Mouse (Mus musculus) limb, embryonic 10.5 days (tissue): ENCODE measurements at regions not wholly inside any gene's neighbourhood (a gene's known extent, or its start where the extent isn't known, plus 50 kb on each side); places are given as distances from the start of the nearest gene placed in this dataset.

ENCODE experiments used
- DNase-seq: peaks from one replicate; pipeline ENCODE4 v3.0.0-alpha.2; 2017; ENCODE audit warnings: low spot score
- H3K27ac ChIP-seq: fragments of 300-500 bp; sonication (generic); 2 replicates; pipeline ENCODE4 v1.5.1; 2016; ENCODE audit warnings: mild to moderate bottlenecking
- H3K27me3 ChIP-seq: fragments of 300-500 bp; sonication (generic); 2 replicates; pipeline ENCODE4 v1.6.1; 2016; ENCODE audit warnings: low read depth, mild to moderate bottlenecking; ENCODE audit not compliant: poor library complexity, severe bottlenecking
- H3K36me3 ChIP-seq: fragments of 300-500 bp; sonication (generic); 2 replicates; pipeline ENCODE4 v1.6.1; 2016; ENCODE audit warnings: mild to moderate bottlenecking, moderate library complexity
- H3K4me1 ChIP-seq: fragments of 300-500 bp; sonication (generic); 2 replicates; pipeline ENCODE4 v1.6.1; 2016
- H3K4me3 ChIP-seq: fragments of 300-500 bp; sonication (generic); 2 replicates; pipeline ENCODE4 v1.5.1; 2016; ENCODE audit warnings: mild to moderate bottlenecking, moderate library complexity
- H3K9me3 ChIP-seq: fragments of 300-500 bp; sonication (generic); replicated peaks from 2 replicates; pipeline ENCODE4 v1.6.1; 2016; ENCODE audit warnings: mild to moderate bottlenecking
- WGBS: fragments of 180-500 bp; shearing (Covaris S2); methylation state at CpG from one replicate; pipeline ENCODE4 v1.1.7; 2016; 5-methylcytosine and 5-hydroxymethylcytosine counted together

GRCm38 (mm10) chr8:97477098-97477457 is 1588.7 kb upstream of the Got2 start:
- no peak for DNase-seq
- Histone ChIP-seq H3K4me3 (no peak overlapping the region), H3K36me3 (no peaks in the 10 kb centered on the region), H3K27me3 (no peaks in the 10 kb centered on the region), H3K4me1 (no peaks in the 10 kb centered on the region), H3K27ac (no peak overlapping the region), H3K9me3 (no peaks in the 10 kb centered on the region)
- 66% methylated on average over 2 of the region's 2 CpGs for WGBS

- no peaks in the 10 kb centered on the region for H3K9me3 ChIP-seq
- DNase-seq = no peak
- 84% methylated on average over 7 of the region's 7 CpGs for WGBS
- H3K4me3 ChIP-seq = no peak overlapping the region
- no peak overlapping the region for H3K27ac ChIP-seq
- no peaks in the 10 kb centered on the region for H3K36me3 ChIP-seq
- H3K4me1 ChIP-seq = no peaks in the 10 kb centered on the region
- no peaks in the 10 kb centered on the region for H3K27me3 ChIP-seq
Observed at GRCm38 (mm10) chr8:97476430-97477097, 1588.2 kb upstream of the Got2 start.

- WGBS = 88% methylated on average over 3 of the region's 3 CpGs
- no peak for DNase-seq
- H3K27ac ChIP-seq = no peak overlapping the region
- no peak overlapping the region for H3K4me3 ChIP-seq
- H3K9me3 ChIP-seq = no peaks in the 10 kb centered on the region
- no peaks in the 10 kb centered on the region for H3K4me1 ChIP-seq
- H3K36me3 ChIP-seq = no peaks in the 10 kb centered on the region
- H3K27me3 ChIP-seq = no peaks in the 10 kb centered on the region
Observed at GRCm38 (mm10) chr8:97473326-97473725, 1585.0 kb upstream of the Got2 start.

- Histone ChIP-seq H3K27me3 (no peaks in the 10 kb centered on the region), H3K4me3 (no peak overlapping the region), H3K27ac (no peak overlapping the region), H3K36me3 (no peaks in the 10 kb centered on the region), H3K9me3 (no peaks in the 10 kb centered on the region), H3K4me1 (no peaks in the 10 kb centered on the region)
- DNase-seq = no peak
Observed at GRCm38 (mm10) chr8:97461478-97461877, 1573.1 kb upstream of the Got2 start.

- no peaks in the 10 kb centered on the region for H3K9me3 ChIP-seq
- WGBS = 94% methylated on average over 8 of the region's 8 CpGs
- H3K4me3 ChIP-seq = no peak overlapping the region
- no peaks in the 10 kb centered on the region for H3K27me3 ChIP-seq
- H3K4me1 ChIP-seq = no peaks in the 10 kb centered on the region
- DNase-seq = no peak
- H3K36me3 ChIP-seq = no peaks in the 10 kb centered on the region
- no peak overlapping the region for H3K27ac ChIP-seq
Observed at GRCm38 (mm10) chr8:97447696-97448095, 1559.3 kb upstream of the Got2 start.

- DNase-seq = no peak
- 22% methylated on average over 1 of the region's 1 CpGs for WGBS
Observed at GRCm38 (mm10) chr8:97441483-97441882, 1553.1 kb upstream of the Got2 start.

GRCm38 (mm10) chr8:97433584-97433983 is 1545.2 kb upstream of the Got2 start:
- 87% methylated on average over 5 of the region's 5 CpGs for WGBS
- Histone ChIP-seq H3K36me3 (no peaks in the 10 kb centered on the region), H3K27ac (no peak overlapping the region), H3K4me3 (no peak overlapping the region), H3K4me1 (no peaks in the 10 kb centered on the region), H3K27me3 (no peaks in the 10 kb centered on the region), H3K9me3 (no peaks in the 10 kb centered on the region)
- no peak for DNase-seq

More at GRCm38 (mm10) chr8:97441483-97441882, 1553.1 kb upstream of the Got2 start:
- Histone ChIP-seq H3K4me3 (no peak overlapping the region), H3K4me1 (no peaks in the 10 kb centered on the region), H3K36me3 (no peaks in the 10 kb centered on the region), H3K9me3 (no peaks in the 10 kb centered on the region), H3K27me3 (no peaks in the 10 kb centered on the region), H3K27ac (no peak overlapping the region)

- no peak for DNase-seq
- Histone ChIP-seq H3K36me3 (no peaks in the 10 kb centered on the region), H3K27ac (no peak overlapping the region), H3K4me1 (no peaks in the 10 kb centered on the region), H3K4me3 (no peak overlapping the region), H3K9me3 (no peaks in the 10 kb centered on the region), H3K27me3 (no peaks in the 10 kb centered on the region)
- WGBS = 76% methylated on average over 4 of the region's 4 CpGs
Observed at GRCm38 (mm10) chr8:97431467-97431866, 1543.1 kb upstream of the Got2 start.

GRCm38 (mm10) chr8:97422331-97422730 is 1534.0 kb upstream of the Got2 start:
- no peak for DNase-seq
- Histone ChIP-seq H3K4me1 (peaks cover under 1% of the 10 kb centered on the region; the same call in 1 of the 2 replicates), H3K4me3 (no peak overlapping the region), H3K9me3 (no peaks in the 10 kb centered on the region), H3K27ac (no peak overlapping the region), H3K36me3 (no peaks in the 10 kb centered on the region), H3K27me3 (no peaks in the 10 kb centered on the region)
- WGBS = 79% methylated on average over 1 of the region's 1 CpGs

- peaks cover 5% of the 10 kb centered on the region; the same call in 1 of the 2 replicates for H3K4me1 ChIP-seq
Observed at GRCm38 (mm10) chr8:97414742-97415141, 1526.4 kb upstream of the Got2 start.

GRCm38 (mm10) chr8:97403308-97403707 is 1515.0 kb upstream of the Got2 start:
- Histone ChIP-seq H3K27me3 (no peaks in the 10 kb centered on the region), H3K4me1 (no peaks in the 10 kb centered on the region), H3K27ac (no peak overlapping the region), H3K36me3 (no peaks in the 10 kb centered on the region), H3K9me3 (no peaks in the 10 kb centered on the region), H3K4me3 (no peak overlapping the region)
- 75% methylated on average over 2 of the region's 2 CpGs for WGBS
- no peak for DNase-seq

More at GRCm38 (mm10) chr8:97414742-97415141, 1526.4 kb upstream of the Got2 start:
- Histone ChIP-seq H3K4me3 (no peak overlapping the region), H3K27me3 (no peaks in the 10 kb centered on the region), H3K9me3 (no peaks in the 10 kb centered on the region), H3K36me3 (no peaks in the 10 kb centered on the region), H3K27ac (no peak overlapping the region)
- DNase-seq = no peak
- WGBS = 76% methylated on average over 1 of the region's 1 CpGs

GRCm38 (mm10) chr8:97397327-97397719 is 1509.0 kb upstream of the Got2 start:
- Histone ChIP-seq H3K27me3 (no peaks in the 10 kb centered on the region), H3K9me3 (no peaks in the 10 kb centered on the region), H3K27ac (no peak overlapping the region), H3K4me3 (no peak overlapping the region), H3K4me1 (no peaks in the 10 kb centered on the region), H3K36me3 (no peaks in the 10 kb centered on the region)
- no peak for DNase-seq
- whole genome bisulfite sequencing = 41% methylated on average over 7 of the region's 7 CpGs

GRCm38 (mm10) chr8:97396634-97397326 is 1508.4 kb upstream of the Got2 start:
- no peaks in the 10 kb centered on the region for H3K36me3 ChIP-seq
- DNase-seq = no peak
- H3K9me3 ChIP-seq = no peaks in the 10 kb centered on the region
- no peaks in the 10 kb centered on the region for H3K4me1 ChIP-seq
- no peaks in the 10 kb centered on the region for H3K27me3 ChIP-seq
- H3K27ac ChIP-seq = no peak overlapping the region
- WGBS = 27% methylated on average over 5 of the region's 5 CpGs
- no peak overlapping the region for H3K4me3 ChIP-seq
